In genomic region chr5:122802706-122803105, GRCm38 (mm10) we compare ENCODE assay signal across 13 mouse cellular contexts. TPM values are rescaled to one million over a fixed set of nuclear protein-coding genes. Genes with fewer than 3 reads are reported as not detected.
DNase-seq lines count a peak whose midpoint lies in the region; ATAC-seq and TF ChIP-seq lines count a peak whose summit lies in the region.
"Had no signal": no experiment of that assay in that cellular context is flagged by ENCODE, and none has a peak within 500 bp of the region (broad histone marks: within the 10 kb centered on the region; RNA-seq: fewer than 3 reads in every experiment).

No protein-coding gene starts in this region.

- H3K9me3 ChIP-seq in embryonic facial prominence, embryonic 13.5 days = no peaks in the 10 kb centered on the region
- H3K9me3 ChIP-seq in embryonic facial prominence, embryonic 10.5 days = no peaks in the 10 kb centered on the region
- no peaks in the 10 kb centered on the region for H3K9me3 ChIP-seq in kidney, embryonic 14.5 days (ENCODE audit: control insufficient read depth, low read length)
- H3K9me3 ChIP-seq in kidney, postnatal 0 days (replicated peaks; ENCODE audit: low read length) = no peaks in the 10 kb centered on the region
- H3K9me3 ChIP-seq: megakaryocyte, embryonic 14.5 days; neural tube, embryonic 13.5 days had no signal

- peaks cover 96% of the 10 kb centered on the region for H3K36me3 ChIP-seq in embryonic facial prominence, embryonic 13.5 days
- peaks cover 100% of the 10 kb centered on the region for H3K36me3 ChIP-seq in embryonic facial prominence, embryonic 10.5 days (replicated peaks)
- H3K36me3 ChIP-seq in kidney, embryonic 14.5 days (ENCODE audit: control insufficient read depth, insufficient read depth, low read length) = peaks cover 99% of the 10 kb centered on the region
- H3K36me3 ChIP-seq in kidney, postnatal 0 days (ENCODE audit: insufficient read depth, low read length) = peaks cover 85% of the 10 kb centered on the region

- 50% methylated on average over 9 of the region's 9 CpGs for WGBS in embryonic facial prominence, embryonic 13.5 days
- WGBS in embryonic facial prominence, embryonic 10.5 days = 86% methylated on average over 9 of the region's 9 CpGs
- 90% methylated on average over 9 of the region's 9 CpGs for WGBS in kidney, embryonic 14.5 days
- 73% methylated on average over 9 of the region's 9 CpGs for WGBS in kidney, postnatal 0 days

- DNase-seq in embryonic facial prominence, embryonic 10.5 days (ENCODE audit: low spot score) = no peak
- peak; percentile 65 for DNase-seq in kidney, adult 18-20 months
- peak; percentile 36 for DNase-seq in MN1 (ENCODE audit: low spot score)
- DNase-seq in kidney, postnatal 0 days (ENCODE audit: low spot score) = no peak
- DNase-seq in ovary, postnatal 14 days (ENCODE audit: low spot score) = no peak
- DNase-seq in natural killer cell, adult 2 months (ENCODE audit: low spot score in 2 of 2) = no peak
- DNase-seq: cerebellum, adult 2 months; gastrocnemius, postnatal 14 days; retina, postnatal 1 day had no signal

- no peak overlapping the region for H3K9ac ChIP-seq in embryonic facial prominence, embryonic 13.5 days
- no peak overlapping the region for H3K9ac ChIP-seq in kidney, embryonic 14.5 days (ENCODE audit: low read depth, low read length)
- H3K9ac ChIP-seq in kidney, postnatal 0 days (ENCODE audit: low read depth, low read length) = no peak overlapping the region
- H3K9ac ChIP-seq: neural tube, embryonic 13.5 days had no signal

- ATAC-seq in embryonic facial prominence, embryonic 13.5 days (ENCODE audit: insufficient number of reproducible peaks, insufficient read depth, low FRiP score, low TSS enrichment, low read depth) = no peak
- ATAC-seq in kidney, embryonic 14.5 days (ENCODE audit: low FRiP score, low TSS enrichment) = no peak
- peak; percentile 76 for ATAC-seq in kidney, postnatal 0 days (replicated peaks; ENCODE audit: low FRiP score, low read depth)

- TF ChIP-seq CTCF in kidney, postnatal 0 days (IDR thresholded peaks at IDR 0.05; ENCODE audit: low read depth) = no peak

- H3K27me3 ChIP-seq in embryonic facial prominence, embryonic 13.5 days = no peaks in the 10 kb centered on the region
- H3K27me3 ChIP-seq in embryonic facial prominence, embryonic 10.5 days (replicated peaks; ENCODE audit: low read depth, poor library complexity, severe bottlenecking) = no peaks in the 10 kb centered on the region
- H3K27me3 ChIP-seq in kidney, embryonic 14.5 days (ENCODE audit: control insufficient read depth, insufficient read depth, low read length) = no peaks in the 10 kb centered on the region
- no peaks in the 10 kb centered on the region for H3K27me3 ChIP-seq in kidney, postnatal 0 days (ENCODE audit: insufficient read depth, low read length)
- H3K27me3 ChIP-seq: megakaryocyte, embryonic 14.5 days; neural tube, embryonic 13.5 days had no signal

- H3K27ac ChIP-seq in embryonic facial prominence, embryonic 13.5 days = 0 out of 2 replicates have a peak overlapping the region, but pooled peaks have one; percentile 16
- H3K27ac ChIP-seq in embryonic facial prominence, embryonic 10.5 days (replicated peaks) = no peak overlapping the region
- no peak overlapping the region for H3K27ac ChIP-seq in kidney, embryonic 14.5 days (ENCODE audit: low read depth, low read length)
- peak overlapping the region; percentile 54; the same call in 1 of the 2 replicates for H3K27ac ChIP-seq in kidney, postnatal 0 days

- H3K4me3 ChIP-seq in embryonic facial prominence, embryonic 13.5 days = no peak overlapping the region
- no peak overlapping the region for H3K4me3 ChIP-seq in embryonic facial prominence, embryonic 10.5 days
- no peak overlapping the region for H3K4me3 ChIP-seq in kidney, embryonic 14.5 days (ENCODE audit: low read length)
- no peak overlapping the region for H3K4me3 ChIP-seq in kidney, postnatal 0 days (replicated peaks; ENCODE audit: low read depth, low read length)
- H3K4me3 ChIP-seq: megakaryocyte, embryonic 14.5 days; neural tube, embryonic 13.5 days had no signal

- H3K4me2 ChIP-seq in embryonic facial prominence, embryonic 13.5 days = no peak overlapping the region
- no peak overlapping the region for H3K4me2 ChIP-seq in kidney, embryonic 14.5 days (replicated peaks; ENCODE audit: low read depth, low read length)
- no peak overlapping the region for H3K4me2 ChIP-seq in kidney, postnatal 0 days (ENCODE audit: low read length)
- H3K4me2 ChIP-seq: neural tube, embryonic 13.5 days had no signal

- H3K4me1 ChIP-seq in embryonic facial prominence, embryonic 13.5 days = peaks cover 25% of the 10 kb centered on the region
- no peaks in the 10 kb centered on the region for H3K4me1 ChIP-seq in embryonic facial prominence, embryonic 10.5 days
- H3K4me1 ChIP-seq in kidney, embryonic 14.5 days (ENCODE audit: control insufficient read depth, insufficient read depth, low read length) = peaks cover 4% of the 10 kb centered on the region; the same call in 1 of the 2 replicates
- no peaks in the 10 kb centered on the region for H3K4me1 ChIP-seq in kidney, postnatal 0 days (replicated peaks; ENCODE audit: insufficient read depth, low read length)

RNA-seq across cellular contexts. Expression of gene Anapc5, which starts 18.4 kb away (rescaled TPM):
- 437 and 454 TPM in 2 replicates for polyA plus RNA-seq in embryonic facial prominence, embryonic 13.5 days (2015; fragmentation: Nextera tagmentation; extraction: Ambion mirVana)
- polyA plus RNA-seq in embryonic facial prominence, embryonic 10.5 days (2016; fragmentation: Nextera tagmentation; extraction: Ambion mirVana) = 477 and 502 TPM in 2 replicates
- 335 and 457 TPM in 2 replicates for polyA plus RNA-seq in kidney, embryonic 14.5 days (2014; fragmentation: Nextera tagmentation; extraction: Ambion mirVana)
- polyA plus RNA-seq in kidney, postnatal 0 days (2015; fragmentation: Nextera tagmentation; extraction: Ambion mirVana) = 258 and 302 TPM in 2 replicates

RNA-seq across cellular contexts. Expression of gene Camkk2, which starts 23.5 kb away (rescaled TPM):
- 39.9 and 47.3 TPM in 2 replicates for polyA plus RNA-seq in embryonic facial prominence, embryonic 13.5 days (2015; fragmentation: Nextera tagmentation; extraction: Ambion mirVana)
- polyA plus RNA-seq in embryonic facial prominence, embryonic 10.5 days (2016; fragmentation: Nextera tagmentation; extraction: Ambion mirVana) = 21.9 and 26.3 TPM in 2 replicates
- 25.0 and 40.9 TPM in 2 replicates for polyA plus RNA-seq in kidney, embryonic 14.5 days (2014; fragmentation: Nextera tagmentation; extraction: Ambion mirVana)
- 38.9 and 43.1 TPM in 2 replicates for polyA plus RNA-seq in kidney, postnatal 0 days (2015; fragmentation: Nextera tagmentation; extraction: Ambion mirVana)

RNA-seq across cellular contexts. Expression of gene Rnf34, which starts 47.1 kb away (rescaled TPM):
- polyA plus RNA-seq in embryonic facial prominence, embryonic 13.5 days (2015; fragmentation: Nextera tagmentation; extraction: Ambion mirVana) = 38.9 and 43.0 TPM in 2 replicates
- 48.5 and 48.7 TPM in 2 replicates for polyA plus RNA-seq in embryonic facial prominence, embryonic 10.5 days (2016; fragmentation: Nextera tagmentation; extraction: Ambion mirVana)
- polyA plus RNA-seq in kidney, embryonic 14.5 days (2014; fragmentation: Nextera tagmentation; extraction: Ambion mirVana) = 33.4 and 35.1 TPM in 2 replicates
- 33.3 and 33.9 TPM in 2 replicates for polyA plus RNA-seq in kidney, postnatal 0 days (2015; fragmentation: Nextera tagmentation; extraction: Ambion mirVana)

Comparison
In these comparisons a context has a peak if more than half of its experiments do, and no peak if none do; other contexts are left out.
1. H3K27ac ChIP-seq: peak in embryonic facial prominence, embryonic 13.5 days (single experiment) and kidney, postnatal 0 days (single experiment); none in embryonic facial prominence, embryonic 10.5 days (single experiment) and kidney, embryonic 14.5 days (single experiment).
2. DNase-seq: peak in kidney, adult 18-20 months (single experiment) and MN1 (single experiment); none in embryonic facial prominence, embryonic 10.5 days (single experiment), kidney, postnatal 0 days (single experiment), ovary, postnatal 14 days (single experiment) and natural killer cell, adult 2 months (0 of 2).